Mouse (Mus musculus): ENCODE measurements around the gene Gm3415. TPM values are rescaled to one million over a fixed set of nuclear protein-coding genes. Genes with fewer than 3 reads are reported as not detected.

Gene Gm3415
- not detected for total RNA-seq (2023)

DNA sequence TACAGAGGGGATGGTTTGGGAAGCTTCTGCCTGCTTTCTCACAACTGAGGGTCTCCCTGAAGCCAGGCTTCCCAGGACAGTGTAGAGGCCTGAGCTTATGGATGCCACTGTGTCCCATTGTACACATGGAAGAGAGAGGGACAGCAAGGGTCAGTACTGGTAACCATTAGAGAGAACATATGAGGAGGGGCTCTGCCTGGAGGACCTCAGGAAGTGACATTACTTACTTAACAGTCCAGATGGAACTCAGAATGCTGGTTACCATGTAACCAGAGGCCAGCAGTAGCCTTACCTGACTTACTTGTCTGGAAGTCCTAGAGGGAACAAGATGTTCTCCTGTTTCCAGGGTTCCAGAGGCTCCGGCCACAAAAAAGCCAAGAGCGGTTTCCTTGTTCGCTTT is at the start of gene Gm3415:
Gene Gm3415, plus strand, starts transcription at position 301 of the 400 bp plus-strand sequence.

GRCm38 (mm10) chr5:146513823-146514222 is 42.1 kb upstream of the Gm3415 start, which contains the start of gene Gm3402:
Gene Gm3402 (plus strand): TSS chr5:146514123.

GRCm38 (mm10) chr5:146525501-146525900 is 30.4 kb upstream of the Gm3415 start, which contains the start of gene Gm3404:
Gene Gm3404 (plus strand): TSS chr5:146525801.

DNA sequence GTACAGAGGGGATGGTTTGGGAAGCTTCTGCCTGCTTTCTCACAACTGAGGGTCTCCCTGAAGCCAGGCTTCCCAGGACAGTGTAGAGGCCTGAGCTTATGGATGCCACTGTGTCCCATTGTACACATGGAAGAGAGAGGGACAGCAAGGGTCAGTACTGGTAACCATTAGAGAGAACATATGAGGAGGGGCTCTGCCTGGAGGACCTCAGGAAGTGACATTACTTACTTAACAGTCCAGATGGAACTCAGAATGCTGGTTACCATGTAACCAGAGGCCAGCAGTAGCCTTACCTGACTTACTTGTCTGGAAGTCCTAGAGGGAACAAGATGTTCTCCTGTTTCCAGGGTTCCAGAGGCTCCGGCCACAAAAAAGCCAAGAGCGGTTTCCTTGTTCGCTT is 18.6 kb upstream of the Gm3415 start, which contains the start of gene Gm3409:
Gene Gm3409, plus strand, starts transcription at position 301 of the 400 bp plus-strand sequence.

GRCm38 (mm10) chr5:146584478-146585306 is 28.8 kb downstream of the Gm3415 start, which contains the start of gene Gpr12:
Gene Gpr12 (minus strand): TSS chr5:146585239.

Other genes starting within 250 kb of the Gm3415 start
- gene Wasf3, start 171.2 kb upstream of the Gm3415 start, total RNA-seq (2023) = not detected
- gene Gm6408, start 74.2 kb upstream of the Gm3415 start, total RNA-seq (2023) = not detected
- gene Gm6370, start 64.8 kb upstream of the Gm3415 start, total RNA-seq (2023) = not detected
- gene 4930449I24Rik, start 53.7 kb upstream of the Gm3415 start, total RNA-seq (2023) = not detected
- not detected for gene Gm3402, start 42.0 kb upstream of the Gm3415 start, total RNA-seq (2023)
- gene Gm3404, start 30.3 kb upstream of the Gm3415 start, total RNA-seq (2023) = not detected
- not detected for gene Gm3409, start 18.5 kb upstream of the Gm3415 start, total RNA-seq (2023)
- not detected for gene Gpr12, start 29.1 kb downstream of the Gm3415 start, total RNA-seq (2023)
- gene Usp12, start 238.9 kb downstream of the Gm3415 start, total RNA-seq (2023) = 53.9 TPM

Measured in CD4-positive naive resting alpha-beta T cell, adult 76 days (primary cell).